Mouse (Mus musculus) liver, adult 2 months (tissue): ENCODE measurements around the gene Olfr1028. TPM values are rescaled to one million over a fixed set of nuclear protein-coding genes. Genes with fewer than 3 reads are reported as not detected.

ENCODE experiments used
- DNase-seq: peaks from one replicate; pipeline ENCODE4 v3.0.0-alpha.2; 2011; ENCODE audit warnings: low read depth, low spot score; ENCODE audit errors: extremely low read depth
- H3K27ac ChIP-seq: fragments of 200-500 bp; replicated peaks from 2 replicates; pipeline ENCODE4 v1.5.1; 2012; ENCODE audit warnings: low read depth, mild to moderate bottlenecking, control low read depth, inconsistent platforms, low read length; ENCODE audit not compliant: insufficient read depth
- H3K27me3 ChIP-seq: fragments of 200-500 bp; 2 replicates; pipeline ENCODE4 v1.6.1; 2012; ENCODE audit warnings: mild to moderate bottlenecking, moderate library complexity, low read length, inconsistent platforms; ENCODE audit not compliant: control insufficient read depth, insufficient read depth
- H3K36me3 ChIP-seq: fragments of 200-500 bp; 2 replicates; pipeline ENCODE4 v1.6.1; 2012; ENCODE audit warnings: low read length, inconsistent platforms; ENCODE audit not compliant: control insufficient read depth, insufficient read depth
- H3K4me1 ChIP-seq: fragments of 200-500 bp; 2 replicates; pipeline ENCODE4 v1.6.1; 2011; ENCODE audit warnings: low read length; ENCODE audit not compliant: control insufficient read depth, insufficient read depth
- H3K4me3 ChIP-seq: fragments of 200-500 bp; 2 replicates; pipeline ENCODE4 v1.5.1; 2011; ENCODE audit warnings: low read depth, mild to moderate bottlenecking, control low read depth, low read length, moderate library complexity; ENCODE audit not compliant: insufficient read depth
- H3K79me2 ChIP-seq: fragments of 200-500 bp; 2 replicates; pipeline ENCODE4 v1.6.1; 2012; ENCODE audit warnings: inconsistent platforms, mild to moderate bottlenecking, low read length, moderate library complexity; ENCODE audit not compliant: control insufficient read depth, insufficient read depth
- H3K9ac ChIP-seq: fragments of 200-500 bp; 2 replicates; pipeline ENCODE4 v1.6.1; 2012; ENCODE audit warnings: low read depth, mild to moderate bottlenecking, control low read depth, inconsistent platforms, low read length
- CTCF ChIP-seq: fragments of 200-500 bp; IDR thresholded peaks from 2 replicates; pipeline ENCODE4 v1.5.1; 2011; ENCODE audit warnings: low read depth, low read length, control low read depth
- POLR2A ChIP-seq: fragments of 200-500 bp; IDR thresholded peaks from 2 replicates; pipeline ENCODE4 v1.6.1; 2011; ENCODE audit warnings: low read length, control low read depth; ENCODE audit not compliant: insufficient read depth; ENCODE audit errors: extremely low read depth
- WGBS: fragments of 180-500 bp; shearing (Covaris S2); methylation state at CpG from one replicate; pipeline ENCODE4 v1.1.7; 2018; 5-methylcytosine and 5-hydroxymethylcytosine counted together
- polyA plus RNA-seq: library from polyadenylated mRNA; depleted of rRNA; stranded (reverse); fragments of >200 nt; gene quantifications from 2 replicates; pipeline ENCODE4 v1.2.3, GENCODE M21; 2012; rRNA removed
- total RNA-seq: library from RNA; depleted of rRNA; stranded (reverse); fragments of >200 nt; gene quantifications from 2 replicates; pipeline ENCODE4 v1.2.3, GENCODE M21; 2014; rRNA removed

Olfr1028 gene
- not detected in 2 replicates for total RNA-seq
- polyA plus RNA-seq = not detected in 2 replicates

DNA sequence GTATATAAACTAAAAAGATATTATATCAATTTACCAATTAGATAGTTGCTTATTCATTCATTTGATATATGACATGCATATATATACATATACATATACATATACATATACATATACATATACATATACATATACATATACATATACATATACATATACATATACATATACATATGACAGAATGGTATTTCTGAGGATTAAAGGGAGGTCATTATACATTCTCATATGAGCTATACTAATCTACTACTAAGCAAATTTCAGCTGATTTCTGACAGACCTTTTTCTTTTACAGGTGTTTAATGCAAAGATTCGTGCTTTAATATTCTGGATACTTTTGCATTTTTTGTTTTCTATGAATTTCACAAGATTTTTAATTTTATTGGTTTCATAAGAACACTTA, at the start of gene Olfr1028:
Gene Olfr1028 (plus strand): TSS at position 301 of the 400 bp plus-strand sequence.
- no peak for TF ChIP-seq POLR2A
- TF ChIP-seq CTCF = no peak
- no peak within 1 kb of the TSS for H3K4me3 ChIP-seq
- no peaks in the 10 kb centered on the region for H3K79me2 ChIP-seq
- H3K4me1 ChIP-seq = no peaks in the 10 kb centered on the region
- no peak within 1 kb of the TSS for H3K9ac ChIP-seq
- H3K27ac ChIP-seq = no peak within 1 kb of the TSS
- H3K27me3 ChIP-seq = no peaks in the 10 kb centered on the region
- no peaks in the 10 kb centered on the region for H3K36me3 ChIP-seq
- DNase-seq = no peak
- WGBS = 85% methylated on average over 1 of the region's 1 CpGs

GRCm38 (mm10) chr2:85904952-85905351, 45.3 kb upstream of the Olfr1028 start, which contains the start of gene Olfr1024:
TSS of gene Olfr1024 (minus strand) at chr2:85905052.
- 89% methylated on average over 3 of the region's 3 CpGs for WGBS
- TF ChIP-seq CTCF (no peak), POLR2A (no peak)
- no peaks in the 10 kb centered on the region for H3K36me3 ChIP-seq
- no peaks in the 10 kb centered on the region for H3K27me3 ChIP-seq
- no peak within 1 kb of the TSS for H3K4me3 ChIP-seq
- no peak within 1 kb of the TSS for H3K27ac ChIP-seq
- no peaks in the 10 kb centered on the region for H3K4me1 ChIP-seq
- H3K9ac ChIP-seq = no peak within 1 kb of the TSS
- no peak for DNase-seq
- no peaks in the 10 kb centered on the region for H3K79me2 ChIP-seq

DNA sequence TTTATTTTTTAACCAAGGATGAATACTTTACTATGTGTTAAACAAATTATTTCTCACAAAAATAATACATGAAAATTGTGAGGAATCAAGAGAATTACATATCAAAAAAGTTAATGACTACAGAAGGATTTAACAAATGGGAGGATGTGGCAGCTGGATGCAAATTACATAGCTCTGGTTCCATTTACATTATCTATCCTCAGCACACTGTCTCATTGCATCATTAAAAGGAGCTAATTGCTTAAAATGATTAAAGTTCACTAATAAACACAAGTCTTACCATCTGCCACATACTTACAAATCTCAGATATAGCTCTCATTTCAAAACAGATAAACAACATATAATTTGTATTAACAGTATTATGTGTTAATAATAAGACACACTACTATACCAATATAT, 37.0 kb upstream of the Olfr1028 start:
- no peaks in the 10 kb centered on the region for H3K36me3 ChIP-seq
- H3K4me3 ChIP-seq = no peak overlapping the region
- no peaks in the 10 kb centered on the region for H3K27me3 ChIP-seq
- no peak overlapping the region for H3K9ac ChIP-seq
- TF ChIP-seq CTCF = no peak
- no peak for TF ChIP-seq POLR2A
- H3K4me1 ChIP-seq = no peaks in the 10 kb centered on the region
- no peaks in the 10 kb centered on the region for H3K79me2 ChIP-seq
- H3K27ac ChIP-seq = no peak overlapping the region
- no peak for DNase-seq

DNA sequence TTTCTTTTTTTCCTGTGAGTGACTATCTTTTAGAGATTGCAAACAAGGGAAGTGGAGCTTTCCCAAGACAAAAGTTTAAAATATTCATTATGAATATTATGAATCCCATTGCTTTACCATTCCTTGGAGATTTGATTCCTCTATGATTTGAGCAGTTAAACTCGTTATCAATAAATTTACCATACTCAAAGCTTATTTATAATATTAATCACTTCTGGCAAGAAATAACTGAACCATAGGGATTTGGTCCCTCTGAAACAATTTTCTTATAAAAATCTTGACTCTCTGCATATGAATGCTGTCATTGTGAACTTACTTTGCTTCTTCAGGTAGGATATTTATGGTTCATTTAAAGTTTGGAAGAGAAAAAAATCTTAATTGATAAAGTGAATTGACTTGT, 35.3 kb upstream of the Olfr1028 start, which contains the start of gene Olfr1025-ps1:
Gene Olfr1025-ps1 (plus strand): TSS at position 301 of the 400 bp plus-strand sequence.
- no peak for DNase-seq
- Histone ChIP-seq H3K27ac (no peak within 1 kb of the TSS), H3K27me3 (no peaks in the 10 kb centered on the region), H3K79me2 (no peaks in the 10 kb centered on the region), H3K4me3 (no peak within 1 kb of the TSS), H3K9ac (no peak within 1 kb of the TSS), H3K36me3 (no peaks in the 10 kb centered on the region), H3K4me1 (no peaks in the 10 kb centered on the region)
- WGBS = 48% methylated on average over 1 of the region's 1 CpGs
- no peak for TF ChIP-seq CTCF
- TF ChIP-seq POLR2A = no peak

DNA sequence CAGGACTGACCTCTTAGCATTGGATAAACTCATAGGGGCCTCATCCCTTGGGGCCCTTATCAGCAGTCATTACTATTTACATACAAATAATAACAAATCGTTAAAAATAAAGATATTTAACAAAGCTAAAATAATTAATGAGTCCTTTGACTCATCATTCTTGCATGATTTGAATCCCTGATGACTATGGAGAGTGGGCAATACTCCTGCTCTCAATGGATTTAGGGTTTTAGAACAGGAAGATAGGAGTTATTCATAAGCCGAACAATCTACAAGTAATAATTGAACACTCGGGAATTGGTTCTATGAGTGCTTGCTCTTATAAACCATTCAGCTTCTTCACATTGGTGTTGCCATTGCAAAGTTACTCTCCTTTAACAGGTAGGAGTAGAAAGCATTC, 29.0 kb upstream of the Olfr1028 start, which contains the start of gene Olfr1026:
Gene Olfr1026 (plus strand): TSS at position 301 of the 400 bp plus-strand sequence.
- 89% methylated on average over 3 of the region's 3 CpGs for WGBS
- Histone ChIP-seq H3K4me1 (no peaks in the 10 kb centered on the region), H3K27ac (no peak within 1 kb of the TSS), H3K36me3 (no peaks in the 10 kb centered on the region), H3K79me2 (no peaks in the 10 kb centered on the region), H3K27me3 (no peaks in the 10 kb centered on the region), H3K9ac (no peak within 1 kb of the TSS), H3K4me3 (no peak within 1 kb of the TSS)
- TF ChIP-seq POLR2A (no peak), CTCF (no peak)
- DNase-seq = no peak

- Histone ChIP-seq H3K4me1 (no peaks in the 10 kb centered on the region), H3K36me3 (no peaks in the 10 kb centered on the region), H3K9ac (no peak within 1 kb of the TSS), H3K4me3 (no peak within 1 kb of the TSS), H3K79me2 (no peaks in the 10 kb centered on the region), H3K27me3 (no peaks in the 10 kb centered on the region), H3K27ac (no peak within 1 kb of the TSS)
- 90% methylated on average over 2 of the region's 2 CpGs for WGBS
- no peak for DNase-seq
- TF ChIP-seq POLR2A (no peak), CTCF (no peak)
Measured at GRCm38 (mm10) chr2:85973595-85973994, 23.4 kb downstream of the Olfr1028 start, which contains the start of gene Olfr1029. TSS of gene Olfr1029 (plus strand) at chr2:85973895.
